Mouse (Mus musculus): ENCODE data around the gene Eml6. TPM values are rescaled to one million over a fixed set of nuclear protein-coding genes. Genes with fewer than 3 reads are reported as not detected.

Gene Eml6
- polyA plus RNA-seq, 1 experiment, result 2.5 TPM

- Histone ChIP-seq H3K27me3 (replicated peaks; ENCODE audit: control insufficient read depth, insufficient read depth, low read length) (no peaks in the 10 kb centered on the region), H3K4me1 (ENCODE audit: control insufficient read depth, insufficient read depth, low read length) (no peaks in the 10 kb centered on the region), H3K36me3 (ENCODE audit: control insufficient read depth, insufficient read depth, low read length) (no peaks in the 10 kb centered on the region), H3K27ac (ENCODE audit: insufficient read depth, low read depth, low read length) (no peak overlapping the region), H3K4me3 (ENCODE audit: insufficient read depth, low read depth, low read length) (no peak overlapping the region)
- 44% methylated on average over 9 of the region's 9 CpGs for WGBS
- TF ChIP-seq POLR2A (IDR thresholded peaks at IDR 0.05; ENCODE audit: low read depth, low read length), result no peak
- no peak for TF ChIP-seq CTCF (conservative IDR thresholded peaks at IDR 0.05; ENCODE audit: insufficient read depth, insufficient read length, low read depth, low read length)
- DNase-seq, result peak; percentile 42
Measured at GRCm38 (mm10) chr11:29808173-29808980, 217.5 kb downstream of the Eml6 start.

DNA sequence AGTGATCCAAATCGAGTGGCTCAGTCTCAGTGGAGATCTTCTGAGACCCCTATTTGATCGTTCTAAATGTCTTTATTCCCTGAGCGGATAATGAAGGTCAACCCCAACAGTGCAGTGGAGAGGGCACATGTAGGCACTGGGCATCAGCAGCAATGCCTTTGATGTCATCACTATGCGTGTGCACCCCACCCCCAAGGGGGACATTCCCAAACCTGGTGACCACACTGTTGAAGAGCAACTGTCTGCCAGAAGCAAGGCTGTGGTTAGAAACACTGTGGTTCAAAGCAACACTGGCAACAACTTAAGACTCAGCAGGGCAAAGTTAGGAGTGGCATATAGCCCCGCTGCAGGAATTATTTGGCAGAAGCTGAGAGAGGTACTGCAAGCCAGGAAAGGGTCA lies 218.5 kb downstream of the Eml6 start:
- Histone ChIP-seq H3K36me3 (ENCODE audit: control insufficient read depth, insufficient read depth, low read length) (no peaks in the 10 kb centered on the region), H3K4me3 (ENCODE audit: insufficient read depth, low read depth, low read length) (no peak overlapping the region), H3K4me1 (ENCODE audit: control insufficient read depth, insufficient read depth, low read length) (no peaks in the 10 kb centered on the region), H3K27ac (ENCODE audit: insufficient read depth, low read depth, low read length) (no peak overlapping the region), H3K27me3 (replicated peaks; ENCODE audit: control insufficient read depth, insufficient read depth, low read length) (no peaks in the 10 kb centered on the region)
- TF ChIP-seq POLR2A (IDR thresholded peaks at IDR 0.05; ENCODE audit: low read depth, low read length) (no peak), CTCF (conservative IDR thresholded peaks at IDR 0.05; ENCODE audit: insufficient read depth, insufficient read length, low read depth, low read length) (no peak)
- WGBS, result 95% methylated on average over 5 of the region's 5 CpGs
- no peak for DNase-seq

- no peak for TF ChIP-seq POLR2A (IDR thresholded peaks at IDR 0.05; ENCODE audit: low read depth, low read length)
- no peak for TF ChIP-seq CTCF (conservative IDR thresholded peaks at IDR 0.05; ENCODE audit: insufficient read depth, insufficient read length, low read depth, low read length)
- Histone ChIP-seq H3K36me3 (ENCODE audit: control insufficient read depth, insufficient read depth, low read length) (no peaks in the 10 kb centered on the region), H3K27me3 (replicated peaks; ENCODE audit: control insufficient read depth, insufficient read depth, low read length) (no peaks in the 10 kb centered on the region), H3K27ac (ENCODE audit: insufficient read depth, low read depth, low read length) (no peak overlapping the region), H3K4me3 (ENCODE audit: insufficient read depth, low read depth, low read length) (no peak overlapping the region), H3K4me1 (ENCODE audit: control insufficient read depth, insufficient read depth, low read length) (no peaks in the 10 kb centered on the region)
- DNase-seq, result peak; percentile 12
- 87% methylated on average over 2 of the region's 2 CpGs for WGBS
Measured at GRCm38 (mm10) chr11:29801432-29802427, 224.1 kb downstream of the Eml6 start.

- TF ChIP-seq CTCF (conservative IDR thresholded peaks at IDR 0.05; ENCODE audit: insufficient read depth, insufficient read length, low read depth, low read length) (no peak), POLR2A (IDR thresholded peaks at IDR 0.05; ENCODE audit: low read depth, low read length) (no peak)
- Histone ChIP-seq H3K36me3 (ENCODE audit: control insufficient read depth, insufficient read depth, low read length) (no peaks in the 10 kb centered on the region), H3K4me1 (ENCODE audit: control insufficient read depth, insufficient read depth, low read length) (no peaks in the 10 kb centered on the region), H3K4me3 (ENCODE audit: insufficient read depth, low read depth, low read length) (no peak overlapping the region), H3K27me3 (replicated peaks; ENCODE audit: control insufficient read depth, insufficient read depth, low read length) (no peaks in the 10 kb centered on the region), H3K27ac (ENCODE audit: insufficient read depth, low read depth, low read length) (no peak overlapping the region)
- WGBS, result 50% methylated on average over 1 of the region's 1 CpGs
- DNase-seq, result no peak
Measured at GRCm38 (mm10) chr11:29799839-29800238, 226.0 kb downstream of the Eml6 start.

DNA sequence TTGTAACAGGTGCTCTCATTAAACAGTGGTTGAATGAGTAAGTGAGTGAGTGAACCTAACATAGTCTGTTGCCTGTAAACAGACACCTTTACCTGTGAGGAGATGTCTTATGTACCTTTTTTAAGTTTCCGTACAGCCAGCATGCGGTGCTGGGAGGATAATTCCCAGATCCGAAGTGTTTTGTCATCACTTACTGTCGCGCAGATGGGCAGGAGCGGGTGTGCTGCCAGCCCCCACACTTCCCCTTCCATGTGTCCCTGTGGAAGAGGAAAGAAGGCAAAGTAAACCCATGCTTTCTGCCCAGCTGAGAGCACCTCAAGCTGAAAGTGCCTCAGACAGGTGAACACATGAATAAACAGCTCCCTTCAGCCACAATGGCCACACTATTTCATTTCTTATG lies 230.7 kb downstream of the Eml6 start:
- Histone ChIP-seq H3K36me3 (ENCODE audit: control insufficient read depth, insufficient read depth, low read length) (no peaks in the 10 kb centered on the region), H3K4me3 (ENCODE audit: insufficient read depth, low read depth, low read length) (no peak overlapping the region), H3K27ac (ENCODE audit: insufficient read depth, low read depth, low read length) (no peak overlapping the region), H3K27me3 (replicated peaks; ENCODE audit: control insufficient read depth, insufficient read depth, low read length) (no peaks in the 10 kb centered on the region), H3K4me1 (ENCODE audit: control insufficient read depth, insufficient read depth, low read length) (no peaks in the 10 kb centered on the region)
- 86% methylated on average over 6 of the region's 6 CpGs for WGBS
- no peak for TF ChIP-seq POLR2A (IDR thresholded peaks at IDR 0.05; ENCODE audit: low read depth, low read length)
- DNase-seq, result no peak

DNA sequence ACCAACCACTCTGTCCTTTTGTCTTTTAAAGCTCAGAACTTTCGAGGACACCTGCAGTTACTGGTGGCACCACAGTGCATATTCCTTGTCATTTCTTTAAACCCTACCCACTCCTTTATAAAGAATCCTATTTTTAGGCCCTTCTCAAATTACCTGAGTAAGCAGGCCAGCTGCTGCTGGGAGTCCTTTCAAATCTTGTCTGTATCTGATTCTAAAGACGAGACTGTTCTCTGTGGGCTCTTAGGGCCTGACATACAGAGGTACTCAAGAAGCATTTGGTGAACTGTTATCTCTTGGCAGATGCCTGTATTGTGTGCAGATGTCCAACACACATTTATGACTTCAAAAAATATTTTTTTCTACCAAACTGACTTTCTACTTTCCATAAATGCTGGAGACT lies 231.4 kb downstream of the Eml6 start:
- H3K4me3 ChIP-seq (ENCODE audit: insufficient read depth, low read depth, low read length), result no peak overlapping the region
- no peak for DNase-seq
- no peak overlapping the region for H3K27ac ChIP-seq (ENCODE audit: insufficient read depth, low read depth, low read length)
- TF ChIP-seq POLR2A (IDR thresholded peaks at IDR 0.05; ENCODE audit: low read depth, low read length) (no peak), CTCF (conservative IDR thresholded peaks at IDR 0.05; ENCODE audit: insufficient read depth, insufficient read length, low read depth, low read length) (no peak)
- WGBS, result 51% methylated on average over 2 of the region's 2 CpGs
- H3K27me3 ChIP-seq (replicated peaks; ENCODE audit: control insufficient read depth, insufficient read depth, low read length), result no peaks in the 10 kb centered on the region
- H3K4me1 ChIP-seq (ENCODE audit: control insufficient read depth, insufficient read depth, low read length), result no peaks in the 10 kb centered on the region
- no peaks in the 10 kb centered on the region for H3K36me3 ChIP-seq (ENCODE audit: control insufficient read depth, insufficient read depth, low read length)

GRCm38 (mm10) chr11:29790796-29791195 lies 235.0 kb downstream of the Eml6 start:
- no peak for TF ChIP-seq POLR2A (IDR thresholded peaks at IDR 0.05; ENCODE audit: low read depth, low read length)
- TF ChIP-seq CTCF (conservative IDR thresholded peaks at IDR 0.05; ENCODE audit: insufficient read depth, insufficient read length, low read depth, low read length), result no peak
- Histone ChIP-seq H3K4me1 (ENCODE audit: control insufficient read depth, insufficient read depth, low read length) (no peaks in the 10 kb centered on the region), H3K4me3 (ENCODE audit: insufficient read depth, low read depth, low read length) (no peak overlapping the region), H3K27me3 (replicated peaks; ENCODE audit: control insufficient read depth, insufficient read depth, low read length) (no peaks in the 10 kb centered on the region), H3K36me3 (ENCODE audit: control insufficient read depth, insufficient read depth, low read length) (no peaks in the 10 kb centered on the region), H3K27ac (ENCODE audit: insufficient read depth, low read depth, low read length) (no peak overlapping the region)
- no peak for DNase-seq
- 82% methylated on average over 2 of the region's 2 CpGs for WGBS

All from kidney, adult 2 months (tissue).